Mouse (Mus musculus): Measurements from ENCODE around the gene Il2rb.

GRCm38 (mm10) chr15:78494968-78495406 lies at the start of gene Il2rb:
- TF ChIP-seq CTCF (IDR thresholded peaks at IDR 0.05 in 2 of 3, conservative IDR thresholded peaks at IDR 0.05 in 1 of 3; ENCODE audit: control insufficient read depth in 1 of 3, insufficient read depth in 1 of 3, low read depth in 2 of 3, low read length in 3 of 3, poor library complexity in 1 of 3, severe bottlenecking in 1 of 3) = no peak
- TF ChIP-seq NRF1 (IDR thresholded peaks at IDR 0.05; ENCODE audit: insufficient read depth, low read depth, low read length, poor library complexity, severe bottlenecking) = no peak
- no peak for TF ChIP-seq MAZ (IDR thresholded peaks at IDR 0.05; ENCODE audit: low read depth, low read length)
- no peak for TF ChIP-seq ELF1 (IDR thresholded peaks at IDR 0.05; ENCODE audit: low read depth, low read length)
- TF ChIP-seq NELFE (IDR thresholded peaks at IDR 0.05; ENCODE audit: low read depth, low read length) = no peak
- no peak for TF ChIP-seq POLR2A (IDR thresholded peaks at IDR 0.05; ENCODE audit: control insufficient read depth in 1 of 2, insufficient read depth in 1 of 2, low read depth in 1 of 2, low read length in 2 of 2, poor library complexity in 1 of 2)
- no peak for TF ChIP-seq SIN3A (IDR thresholded peaks at IDR 0.05; ENCODE audit: low read length)
- TF ChIP-seq MAX (IDR thresholded peaks at IDR 0.05; ENCODE audit: low read length) = no peak
- TF ChIP-seq EP300 (IDR thresholded peaks at IDR 0.05; ENCODE audit: low read depth in 1 of 2, low read length in 2 of 2) = no peak
- TF ChIP-seq MAFK (IDR thresholded peaks at IDR 0.05; ENCODE audit: borderline replicate concordance, low read depth, low read length) = no peak
- TF ChIP-seq RAD21 (IDR thresholded peaks at IDR 0.05; ENCODE audit: low read depth, low read length) = no peak
- no peak for TF ChIP-seq JUND (IDR thresholded peaks at IDR 0.05; ENCODE audit: low read depth, low read length)

All from MEL (cell line).